8 mouse cellular contexts compared by ENCODE assay signal in the genomic region with DNA sequence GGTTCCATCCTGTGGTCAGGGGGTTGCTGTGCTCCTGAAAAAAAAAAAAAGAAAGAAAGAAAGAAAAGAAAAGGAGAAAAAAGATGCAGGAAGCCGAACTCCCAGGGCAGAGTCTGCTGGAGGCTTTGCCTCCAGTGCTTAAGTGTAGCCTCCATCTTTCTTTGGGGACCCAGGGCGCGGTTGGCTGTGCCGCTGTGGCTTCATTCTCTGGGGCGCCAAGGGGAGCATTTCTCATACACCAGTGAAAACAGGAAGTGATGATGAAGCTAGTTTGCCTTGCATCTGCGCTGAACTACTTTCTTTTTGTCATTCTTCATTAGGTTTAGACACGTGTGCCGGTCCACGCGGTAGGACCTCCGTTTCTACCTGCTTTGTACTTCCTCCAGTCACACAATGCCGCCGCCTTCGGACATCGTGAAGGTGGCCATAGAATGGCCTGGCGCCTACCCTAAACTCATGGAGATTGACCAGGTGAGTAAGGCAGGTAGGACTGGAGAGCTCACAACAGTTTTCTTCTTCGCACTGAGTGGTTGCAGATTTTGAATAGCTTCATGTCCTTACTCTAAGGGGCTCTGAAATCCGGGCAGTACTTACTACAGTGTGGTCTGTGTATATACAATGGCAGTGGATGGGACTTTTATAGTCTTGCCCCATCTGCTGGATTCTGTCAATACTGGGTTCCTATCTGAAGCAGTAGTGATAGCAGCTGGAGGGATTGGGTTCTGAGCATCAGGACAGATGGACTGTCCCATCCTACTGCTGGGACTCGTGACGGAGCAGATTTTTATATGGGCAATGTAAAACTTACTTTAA.
DNase-seq lines count a peak whose midpoint lies in the region; ATAC-seq and TF ChIP-seq lines count a peak whose summit lies in the region.

No protein-coding gene starts in this region.

- WGBS in heart, embryonic 16.5 days = 77% methylated on average over 20 of the region's 20 CpGs
- 76% methylated on average over 20 of the region's 20 CpGs for WGBS in heart, postnatal 0 days
- WGBS in forebrain, embryonic 15.5 days = 94% methylated on average over 20 of the region's 20 CpGs

- no peak for ATAC-seq in heart, embryonic 16.5 days (replicated peaks; ENCODE audit: extremely low read depth, insufficient read depth, low FRiP score)
- ATAC-seq in heart, postnatal 0 days (ENCODE audit: insufficient read depth, low read depth) = no peak
- ATAC-seq in forebrain, embryonic 15.5 days (replicated peaks) = no peak

- H3K36me3 ChIP-seq in heart, embryonic 16.5 days (ENCODE audit: control insufficient read depth, insufficient read depth) = peaks cover 3% of the 10 kb centered on the region
- 0 out of 2 replicates have a peak, but pooled peaks cover 2% of the 10 kb centered on the region for H3K36me3 ChIP-seq in heart, postnatal 0 days (replicated peaks; ENCODE audit: control insufficient read depth, insufficient read depth, low read length)
- no peaks in the 10 kb centered on the region for H3K36me3 ChIP-seq in forebrain, embryonic 15.5 days

- H3K4me2 ChIP-seq in heart, embryonic 16.5 days (ENCODE audit: low read depth, low read length) = peak overlapping the region; percentile 43
- H3K4me2 ChIP-seq in heart, postnatal 0 days (ENCODE audit: low read depth, low read length) = peak overlapping the region; percentile 41
- H3K4me2 ChIP-seq in forebrain, embryonic 15.5 days (replicated peaks) = no peak overlapping the region

- no peaks in the 10 kb centered on the region; the same call in 1 of the 2 replicates for H3K9me3 ChIP-seq in heart, embryonic 16.5 days (replicated peaks; ENCODE audit: control insufficient read depth, low read length)
- no peaks in the 10 kb centered on the region for H3K9me3 ChIP-seq in heart, postnatal 0 days (replicated peaks; ENCODE audit: control insufficient read depth, low read length)
- H3K9me3 ChIP-seq in forebrain, embryonic 15.5 days = no peaks in the 10 kb centered on the region

- H3K4me1 ChIP-seq in heart, embryonic 16.5 days (ENCODE audit: control insufficient read depth, insufficient read depth, low read length) = peaks cover 11% of the 10 kb centered on the region
- peaks cover 5% of the 10 kb centered on the region; the same call in 1 of the 2 replicates for H3K4me1 ChIP-seq in heart, postnatal 0 days (ENCODE audit: control insufficient read depth, insufficient read depth)
- H3K4me1 ChIP-seq in forebrain, embryonic 15.5 days = peaks cover 25% of the 10 kb centered on the region

- TF ChIP-seq EP300 in heart, postnatal 0 days (IDR thresholded peaks at IDR 0.05; ENCODE audit: low read depth) = no peak

- H3K27ac ChIP-seq in heart, embryonic 16.5 days (ENCODE audit: low read length) = peak overlapping the region; percentile 63
- peak overlapping the region; percentile 70 for H3K27ac ChIP-seq in heart, postnatal 0 days (ENCODE audit: low read depth)
- H3K27ac ChIP-seq in forebrain, embryonic 15.5 days (replicated peaks) = no peak overlapping the region

- no peak; the same call in 1 of the 2 replicates for TF ChIP-seq CTCF in heart, postnatal 0 days (IDR thresholded peaks at IDR 0.05; ENCODE audit: low read depth)

- DNase-seq in heart, adult 8-10 months (ENCODE audit: low spot score) = no peak
- no peak for DNase-seq in heart, postnatal 0 days (ENCODE audit: low spot score)
- peak; percentile 53 for DNase-seq in lung, postnatal 10 days
- peak; percentile 92 for DNase-seq in thymus, postnatal 0 days (ENCODE audit: low spot score)
- no peak for DNase-seq in layer of hippocampus, postnatal 10 days (ENCODE audit: low spot score in 2 of 2)
- no peak for DNase-seq in left cerebral cortex, adult 8-10 months (ENCODE audit: low spot score in 2 of 2)

- H3K9ac ChIP-seq in heart, embryonic 16.5 days (ENCODE audit: low read length) = no peak overlapping the region
- H3K9ac ChIP-seq in heart, postnatal 0 days (replicated peaks; ENCODE audit: low read depth, low read length) = no peak overlapping the region
- H3K9ac ChIP-seq in forebrain, embryonic 15.5 days (replicated peaks) = no peak overlapping the region

- no peaks in the 10 kb centered on the region for H3K27me3 ChIP-seq in heart, embryonic 16.5 days (ENCODE audit: control insufficient read depth, insufficient read depth, low read length)
- H3K27me3 ChIP-seq in heart, postnatal 0 days (ENCODE audit: control insufficient read depth, insufficient read depth, low read length) = no peaks in the 10 kb centered on the region
- H3K27me3 ChIP-seq in forebrain, embryonic 15.5 days = peaks cover 4% of the 10 kb centered on the region; the same call in 1 of the 2 replicates

- peak overlapping the region; percentile 42 for H3K4me3 ChIP-seq in heart, embryonic 16.5 days (ENCODE audit: low read length)
- H3K4me3 ChIP-seq in heart, postnatal 0 days (ENCODE audit: low read depth, low read length) = peak overlapping the region; percentile 22; the same call in 1 of the 2 replicates
- H3K4me3 ChIP-seq in forebrain, embryonic 15.5 days = no peak overlapping the region

Comparison
In these comparisons a context has a peak if more than half of its experiments do, and no peak if none do; other contexts are left out.
1. DNase-seq: peak in lung, postnatal 10 days (single experiment) and thymus, postnatal 0 days (single experiment); none in heart, adult 8-10 months (single experiment), heart, postnatal 0 days (single experiment), layer of hippocampus, postnatal 10 days (0 of 2) and left cerebral cortex, adult 8-10 months (0 of 2).